Mouse (Mus musculus): Measurements from ENCODE around the gene Frmd4b. TPM values are rescaled to one million over a fixed set of nuclear protein-coding genes. Genes with fewer than 3 reads are reported as not detected.

The Frmd4b gene
- total and polyA plus RNA-seq, 3 experiments, result 0.13 to 0.70 (median 0.13) TPM

GRCm38 (mm10) chr6:97295866-97296527 lies 321.3 kb downstream of the Frmd4b start:
- H3K4me3 ChIP-seq (replicated peaks in 1 of 3; ENCODE audit: low read depth in 2 of 3, low read length in 2 of 3, poor library complexity in 1 of 3), result no peak overlapping the region
- H3K9ac ChIP-seq (ENCODE audit: insufficient read depth, low read depth), result no peak overlapping the region
- dilution Hi-C loops (cut with MboI; ENCODE audit: extremely low pct_ligation_motif_present, extremely low pct_unique_long_range_greater_than_20kb, low sequenced_read_pairs) (no loop called here), in situ Hi-C loops (cut with MboI; ENCODE audit: low pct_ligation_motif_present, low pct_unique_long_range_greater_than_20kb, low sequenced_read_pairs) (loop anchor here (10.0 kb wide), 1 partner anchor 109 kb away; no protein-coding TSS in a partner anchor)
- no peaks in the 10 kb centered on the region for H3K79me2 ChIP-seq (replicated peaks; ENCODE audit: control insufficient read depth, extremely low read depth, insufficient read depth, poor library complexity, severe bottlenecking)
- H3K4me1 ChIP-seq (ENCODE audit: control insufficient read depth in 1 of 2, insufficient read depth in 2 of 2), result peaks cover 19 to 65% of the 10 kb centered on the region in 2 experiments
- no peaks in the 10 kb centered on the region for H3K36me3 ChIP-seq (replicated peaks in 1 of 2; ENCODE audit: control insufficient read depth in 1 of 2, insufficient read depth in 1 of 2, low read length in 1 of 2)
- no peak overlapping the region for H3K27ac ChIP-seq (ENCODE audit: insufficient read depth, low read depth)
- H3K27me3 ChIP-seq (replicated peaks), result no peaks in the 10 kb centered on the region
- TF ChIP-seq MXI1 (IDR thresholded peaks at IDR 0.05; ENCODE audit: low read depth, low read length) (no peak), POLR2A (IDR thresholded peaks at IDR 0.05; ENCODE audit: low read depth, low read length) (no peak), NRF1 (IDR thresholded peaks at IDR 0.05; ENCODE audit: low read depth, low read length) (no peak), POLR2AphosphoS2 (IDR thresholded peaks at IDR 0.05; ENCODE audit: low read depth, low read length) (no peak), UBTF (IDR thresholded peaks at IDR 0.05; ENCODE audit: low read depth, low read length) (no peak), ZNF384 (IDR thresholded peaks at IDR 0.05; ENCODE audit: low read depth, low read length) (no peak), JUND (conservative IDR thresholded peaks at IDR 0.05; ENCODE audit: low read depth, low read length) (no peak), PAX5 (IDR thresholded peaks at IDR 0.05; ENCODE audit: low read length) (no peak), NELFE (IDR thresholded peaks at IDR 0.05; ENCODE audit: low read depth, low read length) (no peak), E2F4 (IDR thresholded peaks at IDR 0.05; ENCODE audit: insufficient replicate concordance, low read depth, low read length) (no peak), ZMIZ1 (IDR thresholded peaks at IDR 0.05; ENCODE audit: low read depth, low read length) (no peak), EP300 (IDR thresholded peaks at IDR 0.05; ENCODE audit: low read length) (no peak), MAFK (IDR thresholded peaks at IDR 0.05; ENCODE audit: insufficient replicate concordance, low read length) (no peak), BHLHE40 (IDR thresholded peaks at IDR 0.05; ENCODE audit: low read depth, low read length) (no peak), HCFC1 (IDR thresholded peaks at IDR 0.05; ENCODE audit: low read depth, low read length) (no peak), MAX (IDR thresholded peaks at IDR 0.05; ENCODE audit: low read length) (no peak), ZKSCAN1 (IDR thresholded peaks at IDR 0.05; ENCODE audit: borderline replicate concordance, low read depth, low read length) (no peak)
- no peaks in the 10 kb centered on the region for H3K9me3 ChIP-seq (replicated peaks; ENCODE audit: low read length)
- no peak overlapping the region for H3K4me2 ChIP-seq (ENCODE audit: insufficient read depth, low read depth, poor library complexity, severe bottlenecking)
- DNase-seq (ENCODE audit: extremely low read depth), result no peak

- Histone ChIP-seq H3K9ac (ENCODE audit: insufficient read depth, low read depth) (no peak overlapping the region), H3K4me3 (replicated peaks in 1 of 3; ENCODE audit: low read depth in 2 of 3, low read length in 2 of 3, poor library complexity in 1 of 3) (no peak overlapping the region), H3K4me1 (ENCODE audit: control insufficient read depth in 1 of 2, insufficient read depth in 2 of 2) (peaks cover 19 to 66% of the 10 kb centered on the region in 2 experiments), H3K27ac (ENCODE audit: insufficient read depth, low read depth) (no peak overlapping the region), H3K27me3 (replicated peaks) (no peaks in the 10 kb centered on the region), H3K36me3 (replicated peaks in 1 of 2; ENCODE audit: control insufficient read depth in 1 of 2, insufficient read depth in 1 of 2, low read length in 1 of 2) (no peaks in the 10 kb centered on the region), H3K4me2 (ENCODE audit: insufficient read depth, low read depth, poor library complexity, severe bottlenecking) (no peak overlapping the region), H3K9me3 (replicated peaks; ENCODE audit: low read length) (no peaks in the 10 kb centered on the region), H3K79me2 (replicated peaks; ENCODE audit: control insufficient read depth, extremely low read depth, insufficient read depth, poor library complexity, severe bottlenecking) (no peaks in the 10 kb centered on the region)
- in situ Hi-C loops (cut with MboI; ENCODE audit: low pct_ligation_motif_present, low pct_unique_long_range_greater_than_20kb, low sequenced_read_pairs), result loop anchor here (10.0 kb wide), 1 partner anchor 109 kb away; no protein-coding TSS in a partner anchor
- TF ChIP-seq USF2 (conservative IDR thresholded peaks at IDR 0.05; ENCODE audit: low read depth, low read length) (no peak), MEF2A (IDR thresholded peaks at IDR 0.05; ENCODE audit: borderline replicate concordance, low read depth, low read length) (no peak), MYC (IDR thresholded peaks at IDR 0.05; ENCODE audit: low read depth, low read length) (no peak), UBTF (IDR thresholded peaks at IDR 0.05; ENCODE audit: low read depth, low read length) (no peak), NRF1 (IDR thresholded peaks at IDR 0.05; ENCODE audit: low read depth, low read length) (no peak), ZKSCAN1 (IDR thresholded peaks at IDR 0.05; ENCODE audit: borderline replicate concordance, low read depth, low read length) (no peak), JUN (IDR thresholded peaks at IDR 0.05; ENCODE audit: insufficient read depth, low read depth, low read length) (no peak), SMC3 (IDR thresholded peaks at IDR 0.05; ENCODE audit: low read depth, low read length) (no peak), NELFE (IDR thresholded peaks at IDR 0.05; ENCODE audit: low read depth, low read length) (no peak), ZMIZ1 (IDR thresholded peaks at IDR 0.05; ENCODE audit: low read depth, low read length) (no peak)
- dilution Hi-C loops (cut with MboI; ENCODE audit: extremely low pct_ligation_motif_present, extremely low pct_unique_long_range_greater_than_20kb, low sequenced_read_pairs), result no loop called here
- no peak for DNase-seq (ENCODE audit: extremely low read depth)
Observed at GRCm38 (mm10) chr6:97295416-97295815, 321.9 kb downstream of the Frmd4b start.

Data from CH12.LX (cell line).